In the genomic region with DNA sequence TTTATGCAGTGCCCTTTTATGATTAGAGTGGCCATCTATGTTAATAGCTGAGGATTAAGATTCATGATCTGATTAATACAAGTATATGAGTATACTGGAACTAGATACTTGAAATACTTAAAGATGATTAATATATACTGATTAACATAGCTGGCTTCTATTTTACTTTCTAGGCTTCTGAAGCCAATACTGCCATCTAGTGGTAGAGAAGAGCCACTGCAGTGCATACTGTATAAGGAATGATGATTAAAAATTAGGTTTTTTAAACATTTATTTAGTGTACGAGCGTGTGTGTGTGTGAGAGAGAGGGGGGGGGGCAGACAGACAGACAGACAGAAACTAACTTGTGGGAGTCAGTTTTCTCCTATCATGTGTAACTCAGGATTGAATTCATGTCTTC, we compare ENCODE assay signal across 14 mouse cellular contexts. TPM values are rescaled to one million over a fixed set of nuclear protein-coding genes. Genes with fewer than 3 reads are reported as not detected.
A peak's percentile ranks its signal among the peaks of the same experiment; 100 is the strongest.
DNase-seq lines count a peak whose midpoint lies in the region; ATAC-seq and TF ChIP-seq lines count a peak whose summit lies in the region.
"Had no signal": no experiment of that assay in that cellular context is flagged by ENCODE, and none has a peak within 500 bp of the region (broad histone marks: within the 10 kb centered on the region; RNA-seq: fewer than 3 reads in every experiment).

No protein-coding gene starts in this region.

- no peak overlapping the region for H3K4me2 ChIP-seq in lung, postnatal 0 days (replicated peaks; ENCODE audit: low read depth, low read length)
- H3K4me2 ChIP-seq: neural tube, embryonic 13.5 days had no signal

- no peak for ATAC-seq in lung, postnatal 0 days
- ATAC-seq in common myeloid progenitor, adult 5-6 weeks (replicated peaks; ENCODE audit: low read depth, poor library complexity, severe bottlenecking) = peak; percentile 58

- no peak for TF ChIP-seq EP300 in lung, postnatal 0 days (IDR thresholded peaks at IDR 0.05)

- H3K36me3 ChIP-seq in lung, postnatal 0 days (ENCODE audit: insufficient read depth, low read length) = no peaks in the 10 kb centered on the region

- 18% methylated on average over 2 of the region's 2 CpGs for WGBS in lung, postnatal 0 days

- H3K9ac ChIP-seq in lung, postnatal 0 days (replicated peaks; ENCODE audit: low read depth) = no peak overlapping the region
- H3K9ac ChIP-seq: neural tube, embryonic 13.5 days had no signal

- H3K9me3 ChIP-seq in lung, postnatal 0 days (ENCODE audit: low read length) = no peaks in the 10 kb centered on the region
- H3K9me3 ChIP-seq: heart, embryonic 10.5 days; megakaryocyte, embryonic 14.5 days; neural tube, embryonic 13.5 days had no signal

- no peaks in the 10 kb centered on the region for H3K4me1 ChIP-seq in lung, postnatal 0 days (ENCODE audit: insufficient read depth, low read depth, low read length)
- H3K4me1 ChIP-seq: heart, embryonic 10.5 days; megakaryocyte, embryonic 14.5 days; neural tube, embryonic 13.5 days had no signal

- DNase-seq in gastrocnemius, adult 2 months = no peak
- no peak for DNase-seq in gastrocnemius, adult 18-20 months (ENCODE audit: low spot score)
- DNase-seq in lung, postnatal 0 days (ENCODE audit: low spot score) = peak; percentile 60
- DNase-seq in lung, postnatal 36 days = no peak
- DNase-seq in retina, postnatal 1 day = peak; percentile 12
- DNase-seq in spleen, postnatal 14 days (ENCODE audit: low spot score in 2 of 2) = no peak
- no peak for DNase-seq in kidney, adult 9 months
- DNase-seq: cerebellum, adult 2 months; layer of hippocampus, adult 9-11 months; thymus, adult 18-20 months had no signal

- no peak overlapping the region for H3K4me3 ChIP-seq in gastrocnemius, adult 2 months
- no peak overlapping the region for H3K4me3 ChIP-seq in lung, postnatal 0 days (ENCODE audit: low read depth, low read length)
- H3K4me3 ChIP-seq: heart, embryonic 10.5 days; megakaryocyte, embryonic 14.5 days; neural tube, embryonic 13.5 days had no signal

- peak; percentile 82 for TF ChIP-seq CTCF in gastrocnemius, adult 2 months (IDR thresholded peaks at IDR 0.05)
- TF ChIP-seq CTCF in lung, postnatal 0 days (IDR thresholded peaks at IDR 0.05) = peak; percentile 74

- intact Hi-C loops in gastrocnemius, adult 2 months (cut with DNase I) = loop anchor here (1.0 to 10.0 kb wide), 2 partner anchors 72 to 480 kb away; no protein-coding TSS in a partner anchor

- H3K27me3 ChIP-seq in lung, postnatal 0 days (replicated peaks; ENCODE audit: insufficient read depth, low read length) = no peaks in the 10 kb centered on the region
- H3K27me3 ChIP-seq: megakaryocyte, embryonic 14.5 days; neural tube, embryonic 13.5 days had no signal

- no peak overlapping the region for H3K27ac ChIP-seq in gastrocnemius, adult 2 months
- H3K27ac ChIP-seq in lung, postnatal 0 days (ENCODE audit: low read length) = no peak overlapping the region
- H3K27ac ChIP-seq: heart, embryonic 10.5 days; neural tube, embryonic 13.5 days had no signal

RNA-seq across cellular contexts. Expression of a gene that starts 22.4 kb away (rescaled TPM):
- total RNA-seq in gastrocnemius, adult 2 months (2021) = 1 to 10 TPM; 3.5 to 4.6 TPM
- 1 to 10 TPM; 3.5 to 7.1 TPM for total RNA-seq in gastrocnemius, adult 18-20 months (2021)
- 8.1 and 9.7 TPM in 2 replicates for polyA plus RNA-seq in lung, postnatal 0 days (2015; fragmentation: Nextera tagmentation; extraction: Ambion mirVana)
- 49.8 and 54.1 TPM in 2 replicates for total RNA-seq in common myeloid progenitor, adult 5-6 weeks (2017)

RNA-seq across cellular contexts. Expression of a gene that starts 53.4 kb away (rescaled TPM):
- 10 to 100 TPM; 21.9 to 23.2 TPM for total RNA-seq in gastrocnemius, adult 2 months (2021)
- 10 to 100 TPM; 19.3 to 30.7 TPM for total RNA-seq in gastrocnemius, adult 18-20 months (2021)
- polyA plus RNA-seq in lung, postnatal 0 days (2015; fragmentation: Nextera tagmentation; extraction: Ambion mirVana) = 127 and 133 TPM in 2 replicates
- 339 and 352 TPM in 2 replicates for total RNA-seq in common myeloid progenitor, adult 5-6 weeks (2017)

Comparison
In these comparisons a context has a peak if more than half of its experiments do, and no peak if none do; other contexts are left out.
1. DNase-seq: peak in lung, postnatal 0 days (single experiment) and retina, postnatal 1 day (single experiment); none in gastrocnemius, adult 2 months (single experiment), gastrocnemius, adult 18-20 months (single experiment), lung, postnatal 36 days (single experiment), spleen, postnatal 14 days (0 of 2) and kidney, adult 9 months (single experiment).
2. RNA of a gene that starts 53.4 kb away (total RNA-seq): 339 to 352 TPM in common myeloid progenitor, adult 5-6 weeks; 19.3 to 30.7 TPM in gastrocnemius, adult 18-20 months and 21.9 to 23.2 TPM in gastrocnemius, adult 2 months; every median in the first group is over 10 times any median in the second.